Mouse (Mus musculus) gastrocnemius, adult 8-10 months (tissue): ENCODE data around the gene Efnb1. TPM values are rescaled to one million over a fixed set of nuclear protein-coding genes. Genes with fewer than 3 reads are reported as not detected.

Source experiments
- DNase-seq, 2 experiments: peaks; one replicate each; pipeline ENCODE4 v3.0.0; 2022; ENCODE audit warnings: low spot score in 2 of 2
- total RNA-seq, 4 experiments: library from RNA; stranded (reverse); gene quantifications; 2 replicates each; pipeline ENCODE4 v1.2.4; 2022

The Efnb1 gene
- total RNA-seq, 4 experiments from 2014 or later: 2.8 to 5.0 (median 4.0) TPM

GRCm38 (mm10) chrX:99153266-99153646, 17.3 kb downstream of the Efnb1 start:
- DNase-seq: no peak

GRCm38 (mm10) chrX:99154358-99154757, 18.4 kb downstream of the Efnb1 start:
- DNase-seq: no peak

- DNase-seq: no peak
These were observed 23.1 kb downstream of the Efnb1 start for GRCm38 (mm10) chrX:99159020-99159419.

- DNase-seq: no peak
These were observed 28.2 kb downstream of the Efnb1 start for GRCm38 (mm10) chrX:99164111-99164510.

GRCm38 (mm10) chrX:99164855-99165368, 29.0 kb downstream of the Efnb1 start:
- DNase-seq: no peak

- DNase-seq: no peak
These were observed 31.1 kb downstream of the Efnb1 start for GRCm38 (mm10) chrX:99167014-99167413.

- no peak for DNase-seq
These were observed 31.6 kb downstream of the Efnb1 start for GRCm38 (mm10) chrX:99167550-99167949.

- DNase-seq: no peak
These were observed 36.4 kb downstream of the Efnb1 start for GRCm38 (mm10) chrX:99172301-99172700.

- DNase-seq: no peak
These were observed 49.2 kb downstream of the Efnb1 start for GRCm38 (mm10) chrX:99185081-99185596.

- DNase-seq: no peak
These were observed 50.8 kb downstream of the Efnb1 start for GRCm38 (mm10) chrX:99186497-99187435.

GRCm38 (mm10) chrX:99191441-99192087, 55.6 kb downstream of the Efnb1 start:
- DNase-seq: no peak

GRCm38 (mm10) chrX:99196910-99197309, 61.0 kb downstream of the Efnb1 start:
- DNase-seq: no peak

- DNase-seq: no peak
These were observed 62.6 kb downstream of the Efnb1 start for GRCm38 (mm10) chrX:99198532-99198931.

Other genes with a start within 250 kb of the Efnb1 start
- gene Ophn1, start 245.1 kb upstream of the Efnb1 start, total RNA-seq: 1 to 10 TPM; 2.1 to 5.8 (median 3.6) TPM
- gene Yipf6, start 199.8 kb upstream of the Efnb1 start, total RNA-seq: 10 to 100 TPM in 2 of 4 experiments, 1 to 10 TPM in 2; 8.3 to 10.7 (median 9.7) TPM
- 10 to 100 TPM in 2 of 4 experiments, 1 to 10 TPM in 2; 8.8 to 10.8 (median 10.3) TPM for gene Stard8, start 132.9 kb upstream of the Efnb1 start, total RNA-seq